Mouse (Mus musculus) midbrain, postnatal 0 days (tissue): ENCODE measurements around the gene Crb2. TPM values are rescaled to one million over a fixed set of nuclear protein-coding genes. Genes with fewer than 3 reads are reported as not detected.
A peak's percentile ranks its signal among the peaks of the same experiment; 100 is the strongest.

Experiments
- ATAC-seq: fragments of 200-750 bp; cut with Nextera tagmentation; 2 replicates; pipeline ENCODE4 v1.8.0; 2017; ENCODE audit warnings: moderate number of reproducible peaks, mild to moderate bottlenecking, moderate TSS enrichment, moderate library complexity; ENCODE audit not compliant: low FRiP score
- DNase-seq: peaks from one replicate; pipeline ENCODE4 v3.0.0-alpha.2; 2015; ENCODE audit warnings: low spot score
- H3K27ac ChIP-seq: fragments of 300-500 bp; sonication (generic); 2 replicates; pipeline ENCODE4 v1.5.1; 2014; ENCODE audit warnings: low read depth, mild to moderate bottlenecking, low read length, mixed read lengths
- H3K27me3 ChIP-seq: fragments of 300-500 bp; sonication (generic); 2 replicates; pipeline ENCODE4 v1.6.1; 2014; ENCODE audit warnings: low read length, control low read depth, mixed read lengths; ENCODE audit not compliant: insufficient read depth
- H3K36me3 ChIP-seq: fragments of 300-500 bp; sonication (generic); 2 replicates; pipeline ENCODE4 v1.6.1; 2014; ENCODE audit warnings: low read length, control low read depth, mixed read lengths; ENCODE audit not compliant: insufficient read depth
- H3K4me1 ChIP-seq: fragments of 300-500 bp; sonication (generic); 2 replicates; pipeline ENCODE4 v1.6.1; 2014; ENCODE audit warnings: mild to moderate bottlenecking, control low read depth, antibody characterized with exemption, low read length, mixed read lengths; ENCODE audit not compliant: insufficient read depth
- H3K4me2 ChIP-seq: fragments of 300-500 bp; sonication (generic); 2 replicates; pipeline ENCODE4 v1.6.1; 2014; ENCODE audit warnings: low read depth, mild to moderate bottlenecking, low read length, mixed read lengths; ENCODE audit not compliant: poor library complexity, severe bottlenecking
- H3K4me3 ChIP-seq: fragments of 300-500 bp; sonication (generic); 2 replicates; pipeline ENCODE4 v1.5.1; 2014; ENCODE audit warnings: low read depth, mild to moderate bottlenecking, low read length, moderate library complexity
- H3K9ac ChIP-seq: fragments of 300-500 bp; sonication (generic); replicated peaks from 2 replicates; pipeline ENCODE4 v1.6.1; 2014; ENCODE audit warnings: mild to moderate bottlenecking, low read length, moderate library complexity, mixed read lengths; ENCODE audit not compliant: poor library complexity, severe bottlenecking
- H3K9me3 ChIP-seq: fragments of 300-500 bp; sonication (generic); 2 replicates; pipeline ENCODE4 v1.6.1; 2016; ENCODE audit warnings: low read length, control low read depth
- CTCF ChIP-seq: IDR thresholded peaks from 2 replicates; pipeline ENCODE4 v1.5.1; 2016; ENCODE audit warnings: antibody characterized with exemption, mild to moderate bottlenecking
- WGBS: fragments of 180-500 bp; shearing (Covaris S2); extraction: QIAGEN DNeasy Blood & Tissue Kit; methylation state at CpG from one replicate; pipeline ENCODE4 v1.1.7; 2014; 5-methylcytosine and 5-hydroxymethylcytosine counted together
- polyA plus RNA-seq: library from polyadenylated mRNA; unstranded; fragments of >200 nt; fragmentation: Nextera tagmentation; extraction: Ambion mirVana; gene quantifications from 2 replicates; pipeline ENCODE4 v1.2.1, GENCODE M21; 2015
- total RNA-seq: library from RNA; depleted of rRNA; stranded (reverse); fragments of >200 nt; gene quantifications from 2 replicates; pipeline ENCODE4 v1.2.3, GENCODE M21; 2014

Gene Crb2
- total and polyA plus RNA-seq, 2 experiments from 2014 or later = 1.7 to 4.8 TPM

DNA sequence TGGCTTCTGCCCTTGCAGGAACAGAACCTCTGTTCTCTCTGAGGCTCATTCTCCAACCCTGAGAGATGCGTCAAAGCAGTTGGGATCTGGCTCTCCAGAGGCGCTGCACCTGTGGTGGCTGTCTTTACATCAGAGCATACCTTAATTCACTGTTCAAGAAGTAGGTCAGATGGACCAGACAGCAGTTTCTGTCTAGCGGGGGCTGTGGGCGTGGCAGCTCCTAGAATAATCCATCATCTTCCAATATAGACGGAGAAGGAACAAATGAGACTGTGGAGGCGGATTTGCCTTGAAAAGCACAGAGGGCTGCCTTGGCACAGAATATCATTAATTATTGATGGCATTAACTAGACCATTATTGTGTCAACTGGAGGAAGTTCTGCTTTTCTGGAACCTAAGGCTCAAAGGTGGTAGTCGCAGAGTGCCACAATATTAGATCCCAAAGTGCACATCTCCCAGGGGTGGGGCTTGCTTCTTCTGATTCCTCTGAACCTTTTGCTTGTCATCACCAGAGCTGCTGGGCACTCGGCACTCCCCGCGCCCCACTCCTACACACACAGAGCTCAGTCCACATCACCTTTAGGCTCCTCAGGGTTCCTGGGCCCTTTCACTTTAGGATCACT lies 31.2 kb upstream of the Crb2 start:
- Histone ChIP-seq H3K9me3 (no peaks in the 10 kb centered on the region), H3K9ac (no peak overlapping the region), H3K27me3 (no peaks in the 10 kb centered on the region), H3K4me1 (peaks cover 3% of the 10 kb centered on the region; the same call in 1 of the 2 replicates), H3K4me3 (no peak overlapping the region), H3K27ac (no peak overlapping the region), H3K36me3 (no peaks in the 10 kb centered on the region), H3K4me2 (no peak overlapping the region)
- DNase-seq = no peak
- WGBS = 82% methylated on average over 10 of the region's 10 CpGs
- no peak for ATAC-seq
- no peak for TF ChIP-seq CTCF

DNA sequence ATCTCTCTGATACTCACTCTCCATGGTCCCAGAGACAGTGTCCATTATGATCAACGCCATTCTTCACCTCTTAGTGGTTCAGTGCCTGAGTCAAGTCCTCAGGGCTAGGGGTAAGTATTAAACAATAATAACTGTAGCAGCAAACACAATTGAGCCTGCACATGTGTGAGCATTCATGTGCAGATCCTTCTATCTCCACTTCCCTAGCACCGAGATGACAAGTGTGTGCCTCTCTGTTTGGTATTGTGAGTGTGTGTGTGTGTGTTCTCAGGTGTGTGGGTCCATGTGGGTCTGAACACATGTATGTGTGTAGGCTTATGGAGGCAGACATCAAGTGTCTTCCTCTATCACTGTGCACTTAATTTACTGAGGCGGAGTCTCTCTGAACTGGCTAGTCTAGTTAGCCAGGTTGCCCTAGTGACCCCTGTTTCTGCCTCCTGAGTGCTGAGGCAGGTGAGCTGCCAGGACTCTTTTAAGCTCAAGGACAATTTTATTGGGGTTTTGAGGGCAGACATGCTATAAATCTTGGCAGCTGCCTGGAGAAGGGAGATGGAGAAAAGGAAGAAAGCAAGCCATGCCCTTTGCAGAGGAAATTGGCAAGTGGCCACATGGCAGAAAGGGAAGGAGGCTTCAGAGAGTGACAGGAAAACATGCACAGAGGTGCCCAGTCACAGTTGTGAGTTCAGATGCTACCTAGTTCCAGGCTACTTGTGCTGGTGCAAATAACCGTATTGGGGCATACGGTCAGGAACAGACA lies 29.6 kb upstream of the Crb2 start:
- H3K4me1 ChIP-seq = peaks cover 3% of the 10 kb centered on the region; the same call in 1 of the 2 replicates
- no peak overlapping the region for H3K9ac ChIP-seq
- H3K36me3 ChIP-seq = no peaks in the 10 kb centered on the region
- H3K9me3 ChIP-seq = no peaks in the 10 kb centered on the region
- ATAC-seq (no peak), DNase-seq (no peak)
- 92% methylated on average over 5 of the region's 5 CpGs for WGBS
- no peaks in the 10 kb centered on the region for H3K27me3 ChIP-seq
- no peak overlapping the region for H3K27ac ChIP-seq
- H3K4me3 ChIP-seq = no peak overlapping the region
- no peak for TF ChIP-seq CTCF
- no peak overlapping the region for H3K4me2 ChIP-seq

DNA sequence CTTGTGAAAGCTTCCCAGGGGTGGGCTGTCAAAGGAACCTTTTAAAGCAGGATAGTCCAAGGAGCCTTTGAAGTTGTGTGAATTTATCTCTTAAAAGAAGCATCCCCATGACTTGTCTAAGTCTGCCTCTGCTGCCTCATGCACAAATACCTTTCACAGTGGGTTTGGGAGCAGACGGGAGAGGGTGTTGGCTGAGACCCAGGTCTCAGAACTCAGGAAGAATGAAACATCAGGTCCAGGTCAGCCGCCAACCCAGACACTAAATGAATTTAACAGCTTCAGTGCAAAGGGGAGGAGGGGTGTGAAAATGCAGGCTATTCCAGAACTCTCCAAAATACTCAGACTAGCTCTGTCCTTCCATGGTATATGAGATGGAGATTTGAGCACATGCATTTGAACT lies 28.1 kb upstream of the Crb2 start:
- H3K27me3 ChIP-seq = no peaks in the 10 kb centered on the region
- no peak overlapping the region for H3K27ac ChIP-seq
- H3K9ac ChIP-seq = no peak overlapping the region
- H3K4me2 ChIP-seq = no peak overlapping the region
- ATAC-seq (no peak), DNase-seq (no peak)
- 52% methylated on average over 2 of the region's 2 CpGs for WGBS
- no peaks in the 10 kb centered on the region for H3K36me3 ChIP-seq
- H3K4me3 ChIP-seq = no peak overlapping the region
- H3K4me1 ChIP-seq = 0 out of 2 replicates have a peak, but pooled peaks cover 3% of the 10 kb centered on the region
- TF ChIP-seq CTCF = no peak
- no peaks in the 10 kb centered on the region for H3K9me3 ChIP-seq

DNA sequence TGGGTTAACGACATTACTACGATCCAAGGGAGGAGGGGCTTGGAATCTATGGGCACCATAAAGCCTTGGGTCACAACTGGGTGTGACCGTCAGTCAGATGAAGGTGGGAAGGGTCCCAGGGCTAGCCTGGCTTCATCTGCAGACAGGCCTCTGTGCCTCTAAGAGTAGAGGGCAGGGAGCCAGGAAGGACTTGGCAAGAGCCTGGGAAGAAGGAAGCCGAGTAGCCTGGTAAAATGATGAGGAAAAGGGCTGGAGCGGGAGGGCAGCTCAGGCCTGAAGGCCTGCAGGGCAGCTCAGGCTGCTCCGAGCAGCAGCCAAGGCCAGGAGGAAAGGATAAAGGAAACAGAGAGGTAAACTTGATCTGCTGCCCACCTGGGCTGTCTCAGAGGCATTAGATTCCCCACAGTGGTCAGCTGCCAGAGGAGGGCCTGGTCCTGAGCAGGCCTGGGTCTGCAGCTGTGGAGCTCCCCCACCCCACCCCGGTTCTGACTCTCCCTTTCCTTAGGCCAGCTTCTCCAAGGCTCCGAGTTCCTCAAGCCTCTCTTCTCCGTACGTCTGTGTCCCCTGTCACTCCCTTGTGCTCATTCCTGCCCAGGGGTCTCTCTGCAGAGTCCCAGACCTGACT lies 27.5 kb upstream of the Crb2 start:
- H3K4me2 ChIP-seq = no peak overlapping the region
- H3K27ac ChIP-seq = no peak overlapping the region
- DNase-seq (peak; percentile 50), ATAC-seq (no peak)
- H3K9ac ChIP-seq = no peak overlapping the region
- no peak overlapping the region for H3K4me3 ChIP-seq
- H3K36me3 ChIP-seq = no peaks in the 10 kb centered on the region
- 59% methylated on average over 10 of the region's 10 CpGs for WGBS
- no peak for TF ChIP-seq CTCF
- 0 out of 2 replicates have a peak, but pooled peaks cover 3% of the 10 kb centered on the region for H3K4me1 ChIP-seq
- H3K9me3 ChIP-seq = no peaks in the 10 kb centered on the region
- H3K27me3 ChIP-seq = no peaks in the 10 kb centered on the region

- Histone ChIP-seq H3K27me3 (no peaks in the 10 kb centered on the region), H3K4me2 (no peak overlapping the region), H3K9me3 (no peaks in the 10 kb centered on the region), H3K27ac (no peak overlapping the region), H3K36me3 (no peaks in the 10 kb centered on the region), H3K4me1 (0 out of 2 replicates have a peak, but pooled peaks cover 3% of the 10 kb centered on the region), H3K4me3 (no peak overlapping the region), H3K9ac (no peak overlapping the region)
- no peak for TF ChIP-seq CTCF
- DNase-seq (no peak), ATAC-seq (no peak)
- WGBS = 82% methylated on average over 6 of the region's 6 CpGs
Observed at GRCm38 (mm10) chr2:37749323-37749722, 26.7 kb upstream of the Crb2 start.

- Histone ChIP-seq H3K9me3 (no peaks in the 10 kb centered on the region), H3K36me3 (no peaks in the 10 kb centered on the region), H3K4me3 (no peak overlapping the region), H3K4me1 (0 out of 2 replicates have a peak, but pooled peaks cover 3% of the 10 kb centered on the region), H3K4me2 (no peak overlapping the region), H3K27ac (no peak overlapping the region), H3K27me3 (no peaks in the 10 kb centered on the region), H3K9ac (no peak overlapping the region)
- DNase-seq (no peak), ATAC-seq (no peak)
- no peak for TF ChIP-seq CTCF
- WGBS = 94% methylated on average over 1 of the region's 1 CpGs
Observed at GRCm38 (mm10) chr2:37751114-37751513, 24.9 kb upstream of the Crb2 start.
